Comparison of ENCODE assay signal across 7 mouse cellular contexts in the genomic region with DNA sequence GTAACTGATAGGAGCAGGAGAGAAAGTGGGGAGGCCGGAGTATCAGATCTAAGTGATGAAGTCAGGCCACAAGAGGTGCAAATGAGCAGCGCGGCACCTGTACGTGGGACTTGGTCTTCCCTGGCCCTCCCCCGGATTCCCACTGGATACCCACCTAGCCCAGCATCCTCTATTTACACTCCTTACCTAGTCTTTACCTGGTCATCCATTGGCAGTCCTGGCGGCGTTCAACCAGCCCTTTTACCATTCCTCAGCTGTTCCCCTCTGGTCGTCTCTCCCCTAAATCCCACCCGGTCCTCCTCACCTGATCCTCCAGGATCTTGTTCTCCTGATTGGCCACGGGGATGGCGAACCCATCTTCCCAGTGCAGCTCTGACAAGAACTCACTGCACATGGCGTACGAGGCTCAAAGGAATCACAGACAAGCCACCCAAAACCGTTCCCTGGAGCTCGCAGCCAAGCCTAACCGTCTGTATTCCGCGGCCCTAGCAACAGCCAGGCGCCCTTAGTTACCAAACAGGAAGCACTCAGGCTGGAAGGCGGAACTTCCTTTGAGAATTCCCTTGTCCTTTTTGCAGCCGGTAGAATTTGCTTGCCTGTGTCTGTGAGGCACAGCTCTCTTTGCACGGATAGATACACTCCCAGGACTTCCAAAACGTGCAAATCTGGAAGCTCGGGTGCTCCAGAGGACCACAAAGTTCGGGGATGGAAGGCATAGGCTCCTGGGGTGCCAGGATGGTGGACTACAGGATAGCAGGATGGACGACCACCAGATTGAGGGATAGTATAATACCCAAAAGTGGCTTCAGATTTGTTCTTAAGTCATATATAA. TPM values are rescaled to one million over a fixed set of nuclear protein-coding genes. Genes with fewer than 3 reads are reported as not detected.
DNase-seq lines count a peak whose midpoint lies in the region; ATAC-seq lines count a peak whose summit lies in the region.

Gene Ccdc39, minus strand, starts transcription at position 510 of the 832 bp plus-strand sequence.

- H3K9me3 ChIP-seq in intestine, embryonic 14.5 days (ENCODE audit: control insufficient read depth, low read length): no peaks in the 10 kb centered on the region

- peak within 1 kb of the TSS; percentile 93 for H3K4me2 ChIP-seq in intestine, embryonic 14.5 days (ENCODE audit: low read length)

- peak within 1 kb of the TSS; percentile 51 for H3K4me3 ChIP-seq in intestine, embryonic 14.5 days (ENCODE audit: low read depth, low read length)

- H3K27me3 ChIP-seq in intestine, embryonic 14.5 days (replicated peaks; ENCODE audit: control insufficient read depth, insufficient read depth, low read length): no peaks in the 10 kb centered on the region

- ATAC-seq in intestine, embryonic 14.5 days (replicated peaks; ENCODE audit: low FRiP score, low TSS enrichment, low read depth): peak; percentile 86
- ATAC-seq in megakaryocyte progenitor cell, adult 5-6 weeks (replicated peaks; ENCODE audit: poor library complexity): peak; percentile 97

- H3K27ac ChIP-seq in intestine, embryonic 14.5 days (ENCODE audit: low read depth): no peak within 1 kb of the TSS

- intact Hi-C loops in left cerebral cortex, postnatal 10 days (cut with DNase I): no loop called here

- peak within 1 kb of the TSS; percentile 48 for H3K9ac ChIP-seq in intestine, embryonic 14.5 days (ENCODE audit: low read length)

- no peaks in the 10 kb centered on the region for H3K4me1 ChIP-seq in intestine, embryonic 14.5 days (replicated peaks; ENCODE audit: control insufficient read depth, insufficient read depth, low read length)

- H3K36me3 ChIP-seq in intestine, embryonic 14.5 days (ENCODE audit: control insufficient read depth, insufficient read depth, low read length): no peaks in the 10 kb centered on the region

- WGBS in intestine, embryonic 14.5 days: 5% methylated on average over 26 of the region's 26 CpGs

- peak; percentile 79 for DNase-seq in adrenal gland, adult 2 months
- peak; percentile 91 for DNase-seq in embryo, embryonic 10.5 days (ENCODE audit: low spot score)
- DNase-seq in gastrocnemius, postnatal 25 days: peak; percentile 55
- peak; percentile 81 for DNase-seq in intestine, embryonic 14.5 days (ENCODE audit: low spot score)
- DNase-seq in left cerebral cortex, postnatal 10 days (ENCODE audit: extremely low spot score in 1 of 2, low spot score in 2 of 2): peak; percentile 79 to 81
- peak; percentile 68 to 82 for DNase-seq in right cerebral cortex, postnatal 36 days (ENCODE audit: low spot score in 2 of 2)

RNA-seq across cellular contexts. Expression of gene Ccdc39, which starts in this region (rescaled TPM):
- total RNA-seq in adrenal gland, adult 2 months (2021): 1 to 10 TPM; 1.6 to 1.9 TPM
- 0.13 and 0.35 TPM in 2 replicates for polyA plus RNA-seq in adrenal gland, adult 2 months (2012; rRNA removed)
- not detected for total RNA-seq in gastrocnemius, postnatal 25 days (2021)
- 2.9 and 3.0 TPM in 2 replicates for polyA plus RNA-seq in intestine, embryonic 14.5 days (2014; fragmentation: Nextera tagmentation; extraction: Ambion mirVana)
- total RNA-seq in left cerebral cortex, postnatal 10 days (2021): 10 to 100 TPM; 44.1 to 48.8 TPM
- total RNA-seq in megakaryocyte progenitor cell, adult 5-6 weeks (2015): 0.17 and 1.1 TPM in 2 replicates
- 0.25 and 0.74 TPM in 2 replicates for total RNA-seq in megakaryocyte progenitor cell, adult 5-6 weeks (2017)

Comparison
In these comparisons a context has a peak if more than half of its experiments do, and no peak if none do; other contexts are left out.
1. RNA of gene Ccdc39 (total RNA-seq): 44.1 to 48.8 TPM in left cerebral cortex, postnatal 10 days; 1.6 to 1.9 TPM in adrenal gland, adult 2 months, 0.17 to 1.1 TPM in megakaryocyte progenitor cell, adult 5-6 weeks and not detected in gastrocnemius, postnatal 25 days; every median in the first group is over 10 times any median in the second.
2. Peak in DNase-seq in gastrocnemius, postnatal 25 days; RNA of the gene not detected or under 1 TPM.
3. Peak in every context shown above with its lines, with median percentiles within 50 percentile points of each other: DNase-seq.